Mouse (Mus musculus) testis, postnatal 14 days (tissue): Measurements from ENCODE around the gene Wnk4.
"Not testable (repeated sequence)": the region's sequence is repeated elsewhere in the genome, so short reads cannot be mapped to it uniquely, and the experiment has no call there.

Experiments
- DNase-seq: peaks from one replicate; pipeline ENCODE4 v3.0.0; 2021; ENCODE audit warnings: low spot score

Gene Wnk4

GRCm38 (mm10) chr11:101316501-101316917, 56.1 kb downstream of the Wnk4 start:
- DNase-seq, result no peak

DNA sequence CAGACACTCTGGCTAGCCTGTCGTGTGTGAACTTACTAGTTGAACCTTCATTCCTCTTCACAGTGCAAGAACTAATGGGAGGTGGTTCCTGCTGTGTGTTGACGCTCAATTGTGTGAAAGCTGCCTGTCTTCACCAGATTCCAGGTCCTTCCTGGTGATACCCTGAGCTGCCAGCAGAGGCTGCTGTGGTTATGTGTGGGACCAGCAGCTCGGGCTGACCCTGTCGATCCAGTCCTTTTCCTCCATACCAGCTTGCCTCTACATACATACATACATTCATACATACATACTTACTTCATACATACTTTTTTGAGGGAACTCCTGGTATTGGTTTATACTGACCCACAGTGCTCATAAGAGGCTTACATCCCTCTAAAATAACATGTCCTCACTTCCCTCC, 63.2 kb downstream of the Wnk4 start:
- DNase-seq, result no peak

GRCm38 (mm10) chr11:101324763-101325162, 64.4 kb downstream of the Wnk4 start, which contains the start of gene Aoc2:
Aoc2 (plus strand) TSS chr11:101325063.
- DNase-seq, result no peak

GRCm38 (mm10) chr11:101325201-101325600, 64.8 kb downstream of the Wnk4 start:
- not testable (repeated sequence) for DNase-seq

GRCm38 (mm10) chr11:101326147-101326546, 65.8 kb downstream of the Wnk4 start:
- DNase-seq, result no peak
